Mouse (Mus musculus) liver (tissue): ENCODE measurements around the gene Tmbim1.
"Not testable (repeated sequence)": the region's sequence is repeated elsewhere in the genome, so short reads cannot be mapped to it uniquely, and the experiment has no call there.

Experiments
- DNase-seq: peaks from one replicate; pipeline ENCODE4 v3.0.0-alpha.2; 2020; ENCODE audit warnings: mixed read lengths

Tmbim1 gene

GRCm38 (mm10) chr1:74305522-74305921 is at the start of gene Tmbim1:
Tmbim1 (minus strand) TSS chr1:74305622.
- no peak for DNase-seq

GRCm38 (mm10) chr1:74353453-74354229 is 48.2 kb upstream of the Tmbim1 start:
- no peak for DNase-seq

GRCm38 (mm10) chr1:74352532-74353096 is 47.2 kb upstream of the Tmbim1 start:
- no peak for DNase-seq

- DNase-seq, result no peak
These were observed 45.9 kb upstream of the Tmbim1 start for GRCm38 (mm10) chr1:74351185-74351769.

- no peak for DNase-seq
These were observed 38.9 kb upstream of the Tmbim1 start for GRCm38 (mm10) chr1:74344163-74344916.

GRCm38 (mm10) chr1:74343161-74343560 is 37.7 kb upstream of the Tmbim1 start:
- DNase-seq, result no peak

- no peak for DNase-seq
These were observed 36.9 kb upstream of the Tmbim1 start for GRCm38 (mm10) chr1:74342308-74342707.

- DNase-seq, result no peak
These were observed 36.5 kb upstream of the Tmbim1 start for GRCm38 (mm10) chr1:74341898-74342297.

- DNase-seq, result not testable (repeated sequence)
These were observed 35.6 kb upstream of the Tmbim1 start for GRCm38 (mm10) chr1:74340992-74341391.

GRCm38 (mm10) chr1:74340361-74340764 is 34.9 kb upstream of the Tmbim1 start:
- no peak for DNase-seq

- DNase-seq, result no peak
These were observed 34.5 kb upstream of the Tmbim1 start for GRCm38 (mm10) chr1:74339917-74340316.

- no peak for DNase-seq
These were observed 33.2 kb upstream of the Tmbim1 start for GRCm38 (mm10) chr1:74338626-74339025.

GRCm38 (mm10) chr1:74338013-74338412 is 32.6 kb upstream of the Tmbim1 start:
- DNase-seq, result no peak

- no peak for DNase-seq
These were observed 31.9 kb upstream of the Tmbim1 start for GRCm38 (mm10) chr1:74337241-74337771.

GRCm38 (mm10) chr1:74335436-74336170 is 30.2 kb upstream of the Tmbim1 start:
- DNase-seq, result no peak

- DNase-seq, result no peak
These were observed 29.6 kb upstream of the Tmbim1 start for GRCm38 (mm10) chr1:74335033-74335432.

GRCm38 (mm10) chr1:74334607-74335006 is 29.2 kb upstream of the Tmbim1 start:
- no peak for DNase-seq

- DNase-seq, result no peak
These were observed 27.5 kb upstream of the Tmbim1 start for GRCm38 (mm10) chr1:74332930-74333329.

GRCm38 (mm10) chr1:74332241-74332763 is 26.9 kb upstream of the Tmbim1 start:
- peak; percentile 97 for DNase-seq

GRCm38 (mm10) chr1:74331046-74331681 is 25.7 kb upstream of the Tmbim1 start:
- no peak for DNase-seq

- no peak for DNase-seq
These were observed 24.5 kb upstream of the Tmbim1 start for GRCm38 (mm10) chr1:74329899-74330431.
